Mouse (Mus musculus) frontal cortex, postnatal 25 days (tissue): ENCODE measurements around the gene Islr.

Source experiments
- DNase-seq, 2 experiments: peaks; one replicate each; pipeline ENCODE4 v3.0.0; 2022; ENCODE audit warnings: low spot score in 2 of 2

Islr gene

GRCm38 (mm10) chr9:58220218-58220903, 16.3 kb upstream of the Islr start:
- no peak for DNase-seq

- DNase-seq: no peak
These were observed 14.4 kb upstream of the Islr start for GRCm38 (mm10) chr9:58218539-58218938.

- peak in 1 of 2 experiments; percentile 35 for DNase-seq
These were observed 12.3 kb upstream of the Islr start for GRCm38 (mm10) chr9:58216402-58216801.

DNA sequence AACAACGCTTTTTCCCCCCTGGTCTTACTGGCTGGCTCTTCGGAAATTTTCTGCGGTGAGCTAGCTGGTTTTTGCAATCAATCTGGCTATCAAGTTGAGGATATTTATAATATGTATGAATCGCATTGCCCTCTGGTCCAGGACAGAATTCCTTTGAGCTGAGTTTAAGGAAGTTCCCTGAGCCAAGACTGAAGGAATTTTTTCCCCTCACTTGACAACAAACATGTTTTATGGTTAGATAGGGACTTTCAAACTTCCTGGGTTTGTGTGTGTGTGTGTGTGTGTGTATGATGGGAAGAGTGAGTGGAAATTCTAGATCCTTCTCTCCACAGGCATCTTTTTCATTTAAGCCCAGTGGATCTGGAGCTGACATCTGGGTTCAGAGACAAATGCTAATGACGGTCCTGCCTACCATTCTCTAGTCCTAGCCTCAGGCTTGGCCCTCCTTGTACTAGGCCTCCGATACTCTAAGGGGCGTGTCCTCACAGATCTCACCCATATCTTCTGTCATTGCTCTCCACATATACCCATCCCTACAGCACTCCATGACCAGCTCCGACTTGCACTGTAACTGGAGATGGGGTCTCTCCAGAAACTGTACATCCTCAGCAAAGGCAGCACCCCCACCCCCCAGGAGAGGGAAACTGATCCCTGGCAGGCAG, 10.5 kb upstream of the Islr start:
- DNase-seq: no peak

- DNase-seq: no peak
These were observed 9.8 kb upstream of the Islr start for GRCm38 (mm10) chr9:58213865-58214264.

DNA sequence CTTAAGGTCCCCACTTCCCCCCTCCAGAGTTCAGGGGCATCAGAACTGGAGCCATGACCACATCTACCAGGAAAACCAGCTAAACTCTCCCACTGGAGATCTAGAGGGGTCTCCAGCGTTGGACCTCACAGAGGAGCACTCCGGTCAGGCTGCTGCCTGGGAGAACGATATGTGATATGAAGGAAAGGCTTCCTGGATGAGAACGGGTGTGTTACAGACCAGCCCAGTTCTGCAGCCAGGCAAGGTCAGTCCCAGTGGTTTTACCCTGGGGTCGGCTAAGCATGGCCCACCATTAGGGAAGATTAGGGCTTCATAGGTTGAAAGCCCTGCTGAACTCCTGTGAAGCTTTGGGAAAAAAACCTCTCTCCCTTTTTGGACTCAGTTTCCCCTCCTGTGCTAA, 9.3 kb upstream of the Islr start:
- no peak for DNase-seq

DNA sequence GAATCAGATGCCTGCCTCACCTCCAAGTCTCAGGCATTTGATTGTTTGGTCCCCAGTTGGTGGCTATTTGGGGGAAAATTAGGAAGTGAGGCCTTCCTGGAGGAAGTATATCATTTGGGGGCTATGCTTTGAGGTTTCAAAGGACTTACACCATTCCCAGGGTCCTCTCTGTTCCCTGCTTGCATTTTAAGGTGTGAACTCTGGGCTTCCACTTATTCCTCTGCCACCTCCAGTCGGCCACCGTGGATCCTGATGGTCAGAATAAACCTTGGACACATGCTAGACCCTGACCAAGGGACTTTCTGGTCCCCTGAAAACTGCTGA, 6.2 kb upstream of the Islr start:
- DNase-seq: no peak

- DNase-seq: no peak
These were observed 5.6 kb upstream of the Islr start for GRCm38 (mm10) chr9:58209462-58210303.

DNA sequence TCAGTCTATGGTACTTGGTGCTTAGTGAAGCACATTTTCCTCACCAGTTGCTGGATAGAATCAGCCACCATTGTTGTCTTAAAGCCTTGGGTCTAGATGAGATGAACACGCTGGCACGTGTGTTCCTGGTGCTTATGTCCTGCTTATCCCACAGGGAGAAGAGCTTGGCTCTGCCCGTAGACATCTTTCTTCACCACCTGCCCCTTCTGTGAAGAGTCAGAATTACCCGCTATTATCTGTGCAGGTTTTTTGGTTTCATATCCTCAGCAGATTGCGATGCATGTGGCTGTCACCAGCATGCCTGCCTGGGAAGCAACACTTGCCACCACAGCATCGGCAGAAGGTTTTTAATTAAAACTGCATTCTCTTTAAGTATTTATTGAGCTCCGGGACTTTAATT, 1.9 kb upstream of the Islr start:
- no peak for DNase-seq

- peak; percentile 92 to 94 for DNase-seq
These were observed 418 bp upstream of the Islr start for GRCm38 (mm10) chr9:58204448-58205000.

GRCm38 (mm10) chr9:58202676-58203453, 1.2 kb downstream of the Islr start:
- peak; percentile 20 to 45 for DNase-seq

DNA sequence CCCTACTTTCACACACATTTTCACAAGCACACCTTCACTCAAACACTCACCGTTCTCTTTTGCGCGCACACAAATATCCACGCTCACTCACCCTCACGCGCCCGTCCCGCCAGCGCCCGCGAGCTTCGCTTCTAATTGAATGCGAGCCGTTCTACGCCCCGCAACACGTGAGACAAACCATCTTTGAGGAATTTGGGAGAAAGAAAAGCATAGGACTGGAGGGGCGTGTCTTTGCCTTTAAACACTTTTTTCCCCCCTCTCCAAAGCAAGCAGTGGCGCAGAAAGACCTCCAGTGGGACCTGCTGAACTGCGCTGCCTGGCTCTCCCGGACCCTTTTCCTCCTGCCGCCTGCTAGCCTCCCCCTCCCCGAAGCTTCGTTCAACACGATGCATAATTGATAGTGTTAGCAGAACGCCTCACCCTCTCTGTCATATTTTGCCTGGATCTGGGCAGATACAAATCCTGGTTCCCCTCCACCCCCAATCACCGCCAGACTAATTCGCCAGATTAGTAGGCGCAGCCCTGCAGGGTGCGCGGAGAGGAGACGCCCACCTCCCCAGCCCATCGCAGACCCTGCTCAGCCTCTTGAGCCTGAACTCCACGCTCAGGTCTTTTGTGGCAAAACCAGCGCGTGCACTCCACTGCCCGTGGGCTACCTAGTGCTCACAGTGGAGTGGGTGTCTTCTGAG, 2.1 kb downstream of the Islr start:
- no peak for DNase-seq

- DNase-seq: peak in 1 of 2 experiments; percentile 13
These were observed 2.8 kb downstream of the Islr start for GRCm38 (mm10) chr9:58201091-58201842.

GRCm38 (mm10) chr9:58200270-58201090, 3.6 kb downstream of the Islr start:
- DNase-seq: peak in 1 of 2 experiments; percentile 11

DNA sequence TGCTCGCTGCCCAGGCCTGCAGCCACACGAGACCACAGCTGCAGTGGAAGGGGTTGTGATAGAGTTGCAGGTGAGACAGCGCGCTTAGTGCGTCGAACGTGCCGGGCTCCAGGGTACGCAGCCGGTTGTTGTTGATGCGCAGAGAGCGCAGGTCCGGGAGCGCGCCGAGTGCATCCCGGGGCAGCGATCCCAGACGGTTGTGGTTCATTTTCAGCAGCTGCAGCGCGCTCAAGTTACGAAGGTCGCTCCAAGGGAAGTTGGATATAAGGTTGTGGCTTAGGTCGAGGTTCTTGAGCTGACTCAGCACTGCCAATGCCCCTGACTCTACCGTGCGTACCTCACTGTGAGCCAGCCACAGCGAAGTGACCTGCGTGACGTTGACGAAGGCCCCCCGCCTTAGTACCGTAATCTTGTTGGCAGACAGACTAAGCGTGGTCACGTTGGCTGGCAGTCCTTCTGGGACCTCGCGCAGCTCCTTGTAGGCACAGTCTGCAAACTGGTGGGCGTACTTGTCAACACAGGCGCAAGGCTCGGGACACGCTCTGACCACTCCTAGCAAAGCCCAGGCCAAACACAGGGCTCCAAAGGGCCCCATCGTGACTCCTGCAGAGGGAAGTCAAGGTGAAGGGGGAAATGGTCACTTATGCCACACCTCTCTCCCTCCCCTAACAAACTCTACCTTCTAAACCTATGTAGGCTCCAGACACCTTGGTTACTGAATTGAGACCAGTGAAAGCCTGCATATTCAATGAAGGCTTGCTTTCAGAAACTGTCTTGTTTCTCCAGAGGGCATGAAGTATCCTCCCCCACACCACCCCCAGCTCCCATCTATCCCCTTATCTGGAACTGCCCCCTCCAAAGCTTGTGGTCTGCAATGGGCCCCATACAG, 4.5 kb downstream of the Islr start:
- DNase-seq: peak in 1 of 2 experiments; percentile 27

DNA sequence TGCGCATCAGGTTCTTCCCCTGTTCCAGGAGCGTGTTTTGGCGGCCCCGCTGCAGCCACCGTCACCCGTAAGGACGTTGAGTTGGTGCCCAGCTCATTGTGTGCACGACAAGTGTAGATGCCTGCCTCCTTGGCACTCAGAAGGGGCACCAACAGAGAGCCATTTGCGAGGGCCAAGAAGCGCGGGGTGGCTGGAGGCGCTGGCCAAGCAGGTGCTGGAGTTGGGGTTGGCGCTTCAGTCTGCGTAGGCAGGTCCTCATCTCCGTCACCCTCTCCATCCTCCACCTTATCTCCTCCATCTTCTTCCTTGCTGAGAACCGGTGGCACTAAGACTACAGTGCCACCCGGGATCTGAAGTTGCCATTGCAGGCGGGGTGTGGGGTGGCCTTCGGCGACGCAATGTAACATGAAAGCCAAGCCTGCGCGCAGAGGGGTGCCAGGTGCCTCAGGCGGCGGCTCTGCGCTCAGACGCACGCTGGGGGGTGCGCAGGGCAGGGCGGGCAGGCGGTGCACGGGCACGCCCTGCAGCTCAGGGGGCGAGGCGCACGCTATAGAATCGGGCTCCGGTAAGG, 5.2 kb downstream of the Islr start:
- DNase-seq: peak in 1 of 2 experiments; percentile 17

DNA sequence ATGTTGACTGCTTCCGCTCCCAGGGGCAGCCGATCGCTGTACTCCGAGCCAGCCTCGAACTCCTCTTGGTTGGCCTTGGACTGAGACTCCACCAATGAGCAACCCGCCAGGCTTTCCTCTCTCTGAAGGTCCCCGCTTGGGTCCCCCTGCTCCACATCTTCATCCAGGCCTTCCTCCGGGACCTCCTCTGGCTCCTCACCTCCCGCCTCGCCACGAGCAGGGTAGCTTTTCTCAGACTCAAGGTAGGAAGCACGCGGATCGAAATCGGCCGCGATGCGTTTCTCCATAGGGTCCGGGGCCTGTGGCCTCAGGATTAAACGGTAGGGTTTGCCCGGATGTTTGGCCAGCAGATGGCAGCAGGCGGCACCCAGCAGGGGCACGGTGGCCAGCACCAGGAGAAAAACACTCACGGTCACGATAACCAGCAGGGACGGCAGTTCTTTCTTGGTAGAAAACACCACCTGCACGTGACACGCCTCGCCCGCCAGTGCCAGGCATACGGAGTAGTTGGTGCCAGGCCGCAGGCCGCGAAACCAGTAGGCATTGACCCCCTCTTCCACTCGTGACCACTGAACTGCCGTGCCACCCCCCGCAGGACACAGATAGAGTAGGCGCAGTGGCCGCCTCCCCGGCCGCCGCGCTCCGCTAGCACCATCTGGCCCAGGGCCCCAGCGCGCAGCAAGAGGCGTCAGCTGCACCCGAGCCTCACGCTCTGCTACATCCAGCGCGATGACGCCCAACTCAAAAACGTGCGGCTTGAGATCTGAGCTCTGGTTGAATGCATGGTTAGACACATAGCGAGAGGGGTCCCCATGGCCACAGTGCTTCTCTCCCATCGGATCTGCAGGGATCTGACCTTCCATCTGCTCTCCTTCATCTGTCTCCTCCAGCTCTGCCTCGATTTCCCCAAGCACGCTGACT, 6.1 kb downstream of the Islr start:
- peak; percentile 45 to 58 for DNase-seq
